ENCODE assay signal across 8 mouse cellular contexts in the genomic region with DNA sequence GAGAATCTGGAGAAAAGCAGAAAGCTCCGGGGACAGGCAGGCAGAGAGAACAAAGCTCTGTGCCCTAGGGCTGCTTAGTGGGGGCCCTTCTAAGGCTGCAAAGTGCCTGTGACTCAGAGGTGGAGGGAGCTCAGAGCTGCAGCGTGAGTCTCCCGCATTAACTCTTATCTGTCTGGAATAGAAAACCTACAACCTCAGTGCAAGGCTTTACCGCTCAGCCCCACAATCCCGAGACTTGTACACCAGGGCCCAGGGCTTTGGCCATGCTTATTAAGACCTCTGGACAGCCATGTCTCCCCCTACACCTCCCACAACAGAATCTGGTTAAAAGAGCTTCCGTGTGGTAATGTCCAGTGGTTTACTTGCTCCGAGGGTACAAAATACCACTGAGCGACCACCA. TPM values are rescaled to one million over a fixed set of nuclear protein-coding genes. Genes with fewer than 3 reads are reported as not detected.
DNase-seq lines count a peak whose midpoint lies in the region; ATAC-seq lines count a peak whose summit lies in the region.

No protein-coding gene starts in this region.

- no peak for DNase-seq in kidney, postnatal 10 days
- DNase-seq in embryo, embryonic 10 days (ENCODE audit: low spot score), result peak; percentile 35
- DNase-seq in left cerebral cortex, adult 11 months (ENCODE audit: low spot score), result no peak
- DNase-seq in lung, postnatal 10 days, result no peak
- DNase-seq in kidney, postnatal 25 days, result no peak

- peak overlapping the region; percentile 99 for H3K4me2 ChIP-seq in kidney, embryonic 15.5 days
- H3K4me2 ChIP-seq in intestine, embryonic 15.5 days (replicated peaks), result peak overlapping the region; percentile 94
- peak overlapping the region; percentile 84 for H3K4me2 ChIP-seq in neural tube, embryonic 13.5 days

- H3K36me3 ChIP-seq in kidney, embryonic 15.5 days, result no peaks in the 10 kb centered on the region
- no peaks in the 10 kb centered on the region for H3K36me3 ChIP-seq in intestine, embryonic 15.5 days
- H3K36me3 ChIP-seq in neural tube, embryonic 13.5 days, result no peaks in the 10 kb centered on the region

- no peak overlapping the region for H3K27ac ChIP-seq in kidney, embryonic 15.5 days
- H3K27ac ChIP-seq in intestine, embryonic 15.5 days, result no peak overlapping the region
- H3K27ac ChIP-seq in neural tube, embryonic 13.5 days (replicated peaks), result peak overlapping the region; percentile 62

- 3% methylated on average over 8 of the region's 8 CpGs for WGBS in kidney, embryonic 15.5 days
- WGBS in intestine, embryonic 15.5 days, result 4% methylated on average over 8 of the region's 8 CpGs
- under 1% methylated on average over 8 of the region's 8 CpGs for WGBS in neural tube, embryonic 13.5 days

- H3K27me3 ChIP-seq in kidney, embryonic 15.5 days, result peaks cover 42% of the 10 kb centered on the region
- peaks cover 15% of the 10 kb centered on the region for H3K27me3 ChIP-seq in intestine, embryonic 15.5 days (replicated peaks)
- H3K27me3 ChIP-seq in neural tube, embryonic 13.5 days, result peaks cover 43% of the 10 kb centered on the region

- H3K4me3 ChIP-seq in kidney, embryonic 15.5 days (replicated peaks), result peak overlapping the region; percentile 78
- H3K4me3 ChIP-seq in intestine, embryonic 15.5 days (replicated peaks), result peak overlapping the region; percentile 77
- H3K4me3 ChIP-seq in neural tube, embryonic 13.5 days, result peak overlapping the region; percentile 61

- H3K4me1 ChIP-seq in kidney, embryonic 15.5 days, result peaks cover 35% of the 10 kb centered on the region
- H3K4me1 ChIP-seq in intestine, embryonic 15.5 days (replicated peaks), result peaks cover 13% of the 10 kb centered on the region; the same call in 1 of the 2 replicates
- H3K4me1 ChIP-seq in neural tube, embryonic 13.5 days (replicated peaks), result peaks cover 50% of the 10 kb centered on the region

- H3K9me3 ChIP-seq in kidney, embryonic 15.5 days (replicated peaks), result no peaks in the 10 kb centered on the region
- no peaks in the 10 kb centered on the region for H3K9me3 ChIP-seq in intestine, embryonic 15.5 days
- no peaks in the 10 kb centered on the region for H3K9me3 ChIP-seq in neural tube, embryonic 13.5 days

- H3K9ac ChIP-seq in kidney, embryonic 15.5 days, result no peak overlapping the region
- no peak overlapping the region for H3K9ac ChIP-seq in intestine, embryonic 15.5 days
- H3K9ac ChIP-seq in neural tube, embryonic 13.5 days, result peak overlapping the region; percentile 78

- no peak for ATAC-seq in kidney, embryonic 15.5 days (replicated peaks; ENCODE audit: low FRiP score)
- peak; percentile 15; the same call in 1 of the 2 replicates for ATAC-seq in intestine, embryonic 15.5 days
- ATAC-seq in neural tube, embryonic 13.5 days (ENCODE audit: low read depth), result 0 out of 2 replicates have a peak, but pooled peaks have one; percentile 11

RNA-seq across cellular contexts. Expression of gene Cpne2, which starts 0.8 kb away (rescaled TPM):
- 11.1 and 11.9 TPM in 2 replicates for polyA plus RNA-seq in kidney, embryonic 15.5 days (2015; fragmentation: Nextera tagmentation; extraction: Ambion mirVana)
- polyA plus RNA-seq in intestine, embryonic 15.5 days (2015; fragmentation: Nextera tagmentation; extraction: Ambion mirVana), result 7.4 and 8.4 TPM in 2 replicates
- 21.1 and 22.0 TPM in 2 replicates for polyA plus RNA-seq in neural tube, embryonic 13.5 days (2015; fragmentation: Nextera tagmentation; extraction: Ambion mirVana)
